ENCODE assay signal across 12 mouse cellular contexts in genomic region chr2:29222302-29222701, GRCm38 (mm10). TPM values are rescaled to one million over a fixed set of nuclear protein-coding genes. Genes with fewer than 3 reads are reported as not detected.
A peak's percentile ranks its signal among the peaks of the same experiment; 100 is the strongest.
DNase-seq lines count a peak whose midpoint lies in the region; ATAC-seq lines count a peak whose summit lies in the region.
"Had no signal": no experiment of that assay in that cellular context is flagged by ENCODE, and none has a peak within 500 bp of the region (broad histone marks: within the 10 kb centered on the region; RNA-seq: fewer than 3 reads in every experiment).

No protein-coding gene starts in this region.

- H3K4me2 ChIP-seq in midbrain, embryonic 14.5 days (ENCODE audit: low read length) = no peak overlapping the region
- no peak overlapping the region for H3K4me2 ChIP-seq in midbrain, embryonic 13.5 days (replicated peaks)

- H3K27ac ChIP-seq in midbrain, embryonic 14.5 days (replicated peaks; ENCODE audit: low read depth, low read length) = no peak overlapping the region
- H3K27ac ChIP-seq in midbrain, embryonic 13.5 days = no peak overlapping the region

- H3K4me3 ChIP-seq in midbrain, embryonic 14.5 days (replicated peaks; ENCODE audit: low read depth, low read length) = no peak overlapping the region
- no peak overlapping the region for H3K4me3 ChIP-seq in midbrain, embryonic 13.5 days (replicated peaks)
- H3K4me3 ChIP-seq: erythroblast, embryonic 14.5 days had no signal

- no peaks in the 10 kb centered on the region for H3K36me3 ChIP-seq in midbrain, embryonic 14.5 days (ENCODE audit: control insufficient read depth, insufficient read depth, low read length)
- H3K36me3 ChIP-seq in midbrain, embryonic 13.5 days = no peaks in the 10 kb centered on the region

- H3K4me1 ChIP-seq in midbrain, embryonic 14.5 days (ENCODE audit: control insufficient read depth, insufficient read depth, low read length) = no peaks in the 10 kb centered on the region
- H3K4me1 ChIP-seq in midbrain, embryonic 13.5 days (replicated peaks) = peaks cover 13% of the 10 kb centered on the region

- peak; percentile 93 for DNase-seq in heart, adult 11 months
- DNase-seq in heart, adult 8-10 months (ENCODE audit: low spot score) = no peak
- DNase-seq in midbrain, embryonic 14.5 days = peak; percentile 52
- DNase-seq in embryo, embryonic 11 days = peak; percentile 80
- DNase-seq in retina, postnatal 1 day = peak; percentile 60
- DNase-seq in left cerebral cortex, postnatal 4 days = no peak
- DNase-seq in ovary, postnatal 10 days (ENCODE audit: low spot score) = no peak
- DNase-seq: kidney, postnatal 14 days had no signal

- no peak overlapping the region for H3K9ac ChIP-seq in midbrain, embryonic 14.5 days (replicated peaks; ENCODE audit: low read length)
- H3K9ac ChIP-seq in midbrain, embryonic 13.5 days (replicated peaks) = no peak overlapping the region

- WGBS in midbrain, embryonic 14.5 days = 2% methylated on average over 4 of the region's 4 CpGs
- WGBS in midbrain, embryonic 13.5 days = 6% methylated on average over 4 of the region's 4 CpGs

- no peak for ATAC-seq in midbrain, embryonic 14.5 days (ENCODE audit: low FRiP score, low TSS enrichment)
- ATAC-seq in midbrain, embryonic 13.5 days = no peak
- ATAC-seq: midbrain, embryonic 16.5 days had no signal

- intact Hi-C loops in left cerebral cortex, postnatal 4 days (cut with DNase I) = no loop called here

- H3K9me3 ChIP-seq in midbrain, embryonic 14.5 days (ENCODE audit: control insufficient read depth, low read length) = no peaks in the 10 kb centered on the region
- no peaks in the 10 kb centered on the region for H3K9me3 ChIP-seq in midbrain, embryonic 13.5 days

- no peaks in the 10 kb centered on the region for H3K27me3 ChIP-seq in midbrain, embryonic 14.5 days (ENCODE audit: control insufficient read depth, insufficient read depth, low read length)
- H3K27me3 ChIP-seq in midbrain, embryonic 13.5 days = no peaks in the 10 kb centered on the region

RNA-seq across cellular contexts. Expression of gene Ntng2, which starts 30.5 kb away (rescaled TPM):
- total RNA-seq in heart, adult 8-10 months (2022) = 10 to 100 TPM in 3 of 4 experiments, 1 to 10 TPM in 1; 8.3 to 16.7 (median 13.7) TPM
- 9.8 and 15.9 TPM in 2 replicates for polyA plus RNA-seq in midbrain, embryonic 14.5 days (2014; fragmentation: Nextera tagmentation; extraction: Ambion mirVana)
- 11.8 and 15.6 TPM in 2 replicates for polyA plus RNA-seq in midbrain, embryonic 13.5 days (2015; fragmentation: Nextera tagmentation; extraction: Ambion mirVana)
- 100 to 1,000 TPM; 140 to 149 TPM for total RNA-seq in left cerebral cortex, postnatal 4 days (2021)
- polyA plus RNA-seq: erythroblast, embryonic 14.5 days; heart, embryonic 14.5 days had no signal

Comparison
In these comparisons a context has a peak if more than half of its experiments do, and no peak if none do; other contexts are left out.
1. DNase-seq: peak in heart, adult 11 months (single experiment), midbrain, embryonic 14.5 days (single experiment), embryo, embryonic 11 days (single experiment) and retina, postnatal 1 day (single experiment); none in heart, adult 8-10 months (single experiment), left cerebral cortex, postnatal 4 days (single experiment) and ovary, postnatal 10 days (single experiment).
2. RNA of gene Ntng2, which starts 30.5 kb away (total RNA-seq): 140 to 149 TPM in left cerebral cortex, postnatal 4 days; 8.3 to 16.7 TPM in heart, adult 8-10 months; every median in the first group is over 4 times any median in the second.